Comparison of ENCODE assay signal across 26 mouse cellular contexts in genomic region chr16:91416357-91416756, GRCm38 (mm10). TPM values are rescaled to one million over a fixed set of nuclear protein-coding genes. Genes with fewer than 3 reads are reported as not detected.
DNase-seq lines count a peak whose midpoint lies in the region; ATAC-seq and TF ChIP-seq lines count a peak whose summit lies in the region.
"Had no signal": no experiment of that assay in that cellular context is flagged by ENCODE, and none has a peak within 500 bp of the region (broad histone marks: within the 10 kb centered on the region; RNA-seq: fewer than 3 reads in every experiment).

No protein-coding gene starts in this region.

- H3K4me2 ChIP-seq in heart, embryonic 13.5 days: peak overlapping the region; percentile 48
- H3K4me2 ChIP-seq in liver, embryonic 14.5 days (ENCODE audit: low read depth): peak overlapping the region; percentile 44; the same call in 1 of the 2 replicates
- H3K4me2 ChIP-seq: forebrain, embryonic 15.5 days; hindbrain, embryonic 15.5 days; intestine, embryonic 15.5 days; neural tube, embryonic 15.5 days; stomach, embryonic 15.5 days had no signal

- 93% methylated on average over 6 of the region's 6 CpGs for WGBS in heart, embryonic 13.5 days
- WGBS in spleen, adult 2 months: 93% methylated on average over 6 of the region's 6 CpGs
- 97% methylated on average over 6 of the region's 6 CpGs for WGBS in liver, embryonic 14.5 days (ENCODE audit: insufficient replicate concordance)

- no peak for TF ChIP-seq POLR2A in spleen, adult 2 months (IDR thresholded peaks at IDR 0.05; ENCODE audit: low read depth, low read length)

- no peaks in the 10 kb centered on the region for H3K27me3 ChIP-seq in heart, embryonic 13.5 days (replicated peaks)
- H3K27me3 ChIP-seq in spleen, adult 2 months (ENCODE audit: control insufficient read depth, insufficient read depth, low read length): no peaks in the 10 kb centered on the region
- no peaks in the 10 kb centered on the region for H3K27me3 ChIP-seq in liver, embryonic 14.5 days (ENCODE audit: control insufficient read depth, insufficient read depth, low read length)
- H3K27me3 ChIP-seq: forebrain, embryonic 15.5 days; hindbrain, embryonic 15.5 days; intestine, embryonic 15.5 days; neural tube, embryonic 15.5 days; Patski; stomach, embryonic 15.5 days had no signal

- peaks cover 93% of the 10 kb centered on the region for H3K36me3 ChIP-seq in heart, embryonic 13.5 days
- peaks cover 49% of the 10 kb centered on the region for H3K36me3 ChIP-seq in spleen, adult 2 months (ENCODE audit: control insufficient read depth, insufficient read depth, low read length)
- H3K36me3 ChIP-seq in liver, embryonic 14.5 days (replicated peaks; ENCODE audit: control insufficient read depth, insufficient read depth, low read depth): peaks cover 59% of the 10 kb centered on the region
- H3K36me3 ChIP-seq: forebrain, embryonic 15.5 days; hindbrain, embryonic 15.5 days; neural tube, embryonic 15.5 days had no signal

- ATAC-seq in heart, embryonic 13.5 days (ENCODE audit: extremely low read depth, insufficient number of reproducible peaks, low FRiP score, low TSS enrichment): no peak
- ATAC-seq in liver, embryonic 14.5 days (ENCODE audit: insufficient read depth): no peak
- ATAC-seq: forebrain, embryonic 15.5 days; intestine, embryonic 15.5 days; midbrain, embryonic 16.5 days; Patski had no signal

- H3K9ac ChIP-seq in heart, embryonic 13.5 days: peak overlapping the region; percentile 35; the same call in 1 of the 2 replicates
- H3K9ac ChIP-seq in liver, embryonic 14.5 days (replicated peaks): no peak overlapping the region
- H3K9ac ChIP-seq: forebrain, embryonic 15.5 days; hindbrain, embryonic 15.5 days; intestine, embryonic 15.5 days; neural tube, embryonic 15.5 days; stomach, embryonic 15.5 days had no signal

- TF ChIP-seq EP300 in liver, embryonic 14.5 days (IDR thresholded peaks at IDR 0.05; ENCODE audit: low read depth): no peak

- H3K27ac ChIP-seq in heart, embryonic 13.5 days (replicated peaks): peak overlapping the region; percentile 91
- peak overlapping the region; percentile 60 for H3K27ac ChIP-seq in spleen, adult 2 months (ENCODE audit: insufficient read depth, low read length)
- peak overlapping the region; percentile 23 for H3K27ac ChIP-seq in liver, embryonic 14.5 days
- H3K27ac ChIP-seq: forebrain, embryonic 15.5 days; hindbrain, embryonic 15.5 days; intestine, embryonic 15.5 days; limb, embryonic 10.5 days; neural tube, embryonic 15.5 days; stomach, embryonic 15.5 days had no signal

- no peak for TF ChIP-seq CTCF in spleen, adult 2 months (IDR thresholded peaks at IDR 0.05; ENCODE audit: extremely low read depth, insufficient read depth, insufficient read length, insufficient replicate concordance)
- no peak for TF ChIP-seq CTCF in liver, embryonic 14.5 days (IDR thresholded peaks at IDR 0.05; ENCODE audit: low read depth)

- H3K4me3 ChIP-seq in heart, embryonic 13.5 days: no peak overlapping the region
- no peak overlapping the region for H3K4me3 ChIP-seq in spleen, adult 2 months (ENCODE audit: extremely low read depth, insufficient read depth, insufficient read length)
- no peak overlapping the region for H3K4me3 ChIP-seq in liver, embryonic 14.5 days (ENCODE audit: insufficient read depth in 1 of 2, low read depth in 2 of 2, low read length in 2 of 2)
- H3K4me3 ChIP-seq: forebrain, embryonic 15.5 days; hindbrain, embryonic 15.5 days; intestine, embryonic 15.5 days; limb, embryonic 10.5 days; neural tube, embryonic 15.5 days; stomach, embryonic 15.5 days had no signal

- DNase-seq in heart, postnatal 4 days: no peak
- DNase-seq in spleen, adult 2 months (ENCODE audit: low read depth in 1 of 2, low spot score in 2 of 2): no peak
- no peak for DNase-seq in spleen, adult 18-20 months
- DNase-seq in liver, embryonic 14.5 days (ENCODE audit: low read depth in 3 of 3, low spot score in 3 of 3): no peak
- no peak for DNase-seq in layer of hippocampus, adult 18-20 months (ENCODE audit: low spot score in 2 of 2)
- DNase-seq in frontal cortex, postnatal 25 days (ENCODE audit: low spot score in 2 of 2): no peak
- DNase-seq: cerebellum, adult 18-20 months; cerebellum, postnatal 25 days; embryo, embryonic 11 days; kidney, adult 9 months; kidney, postnatal 4 days; lung, adult 18-20 months; lung, postnatal 14 days had no signal

- H3K4me1 ChIP-seq in heart, embryonic 13.5 days: peaks cover 33% of the 10 kb centered on the region
- H3K4me1 ChIP-seq in spleen, adult 2 months (ENCODE audit: control insufficient read depth, insufficient read depth, insufficient read length): peaks cover 19% of the 10 kb centered on the region
- peaks cover 30 to 33% of the 10 kb centered on the region in 2 experiments for H3K4me1 ChIP-seq in liver, embryonic 14.5 days (replicated peaks; ENCODE audit: control insufficient read depth in 2 of 2, insufficient read depth in 2 of 2, low read length in 1 of 2)
- H3K4me1 ChIP-seq: forebrain, embryonic 15.5 days; hindbrain, embryonic 15.5 days; neural tube, embryonic 15.5 days; stomach, embryonic 15.5 days had no signal

- no peaks in the 10 kb centered on the region for H3K9me3 ChIP-seq in heart, embryonic 13.5 days
- H3K9me3 ChIP-seq in liver, embryonic 14.5 days (ENCODE audit: control insufficient read depth, low read length): no peaks in the 10 kb centered on the region
- H3K9me3 ChIP-seq: forebrain, embryonic 15.5 days; hindbrain, embryonic 15.5 days; intestine, embryonic 15.5 days; limb, embryonic 10.5 days; neural tube, embryonic 15.5 days; stomach, embryonic 15.5 days had no signal

RNA-seq across cellular contexts. Expression of gene Il10rb, which starts 10.4 kb away (rescaled TPM):
- polyA plus RNA-seq in heart, embryonic 13.5 days (2015; fragmentation: Nextera tagmentation; extraction: Ambion mirVana): 44.8 and 48.9 TPM in 2 replicates
- total RNA-seq in heart, postnatal 4 days (2021): 10 to 100 TPM; 66.2 to 67.4 TPM
- 40.0 and 43.8 TPM in 2 replicates for polyA plus RNA-seq in spleen, adult 2 months (2012; rRNA removed)
- 12.4 and 12.7 TPM in 2 replicates for polyA plus RNA-seq in liver, embryonic 14.5 days (2012; rRNA removed)
- 24.9 and 28.7 TPM in 2 replicates for polyA plus RNA-seq in liver, embryonic 14.5 days (2014; fragmentation: Nextera tagmentation; extraction: Ambion mirVana)
- 1 to 10 TPM; 7.8 to 9.5 TPM for total RNA-seq in layer of hippocampus, adult 18-20 months (2021)

RNA-seq across cellular contexts. Expression of gene Gm21970, which starts 24.8 kb away (rescaled TPM):
- not detected in 2 replicates for polyA plus RNA-seq in heart, embryonic 13.5 days (2015; fragmentation: Nextera tagmentation; extraction: Ambion mirVana)
- total RNA-seq in heart, postnatal 4 days (2021): not detected
- polyA plus RNA-seq in spleen, adult 2 months (2012; rRNA removed): not detected in 2 replicates
- 0.04 and 0.14 TPM in 2 replicates for polyA plus RNA-seq in liver, embryonic 14.5 days (2012; rRNA removed)
- polyA plus RNA-seq in liver, embryonic 14.5 days (2014; fragmentation: Nextera tagmentation; extraction: Ambion mirVana): 0.67 TPM in 1 of 2 replicates, not detected in the other
- not detected for total RNA-seq in layer of hippocampus, adult 18-20 months (2021)
- total RNA-seq: granulocyte monocyte progenitor cell, adult 5-6 weeks; left cerebral cortex, adult 8-10 months had no signal
- polyA plus RNA-seq: embryonic facial prominence, embryonic 14.5 days; forebrain, embryonic 15.5 days; hindbrain, embryonic 15.5 days; intestine, embryonic 15.5 days; limb, embryonic 10.5 days; midbrain, embryonic 16.5 days; neural tube, embryonic 15.5 days; stomach, embryonic 15.5 days; thymus, postnatal 0 days had no signal

RNA-seq across cellular contexts. Expression of gene Ifnar2, which starts 43.8 kb away (rescaled TPM):
- 51.2 and 56.5 TPM in 2 replicates for polyA plus RNA-seq in heart, embryonic 13.5 days (2015; fragmentation: Nextera tagmentation; extraction: Ambion mirVana)
- total RNA-seq in heart, postnatal 4 days (2021): 10 to 100 TPM; 29.9 to 33.8 TPM
- polyA plus RNA-seq in spleen, adult 2 months (2012; rRNA removed): 59.6 and 73.8 TPM in 2 replicates
- 23.0 and 33.1 TPM in 2 replicates for polyA plus RNA-seq in liver, embryonic 14.5 days (2012; rRNA removed)
- 68.4 and 74.4 TPM in 2 replicates for polyA plus RNA-seq in liver, embryonic 14.5 days (2014; fragmentation: Nextera tagmentation; extraction: Ambion mirVana)
- total RNA-seq in layer of hippocampus, adult 18-20 months (2021): 10 to 100 TPM; 22.8 to 25.9 TPM

Comparison
In these comparisons a context has a peak if more than half of its experiments do, and no peak if none do; other contexts are left out.
1. H3K27ac ChIP-seq: peak in every context shown above with its lines; median percentile 91 in heart, embryonic 13.5 days; 60 in spleen, adult 2 months; 23 in liver, embryonic 14.5 days.